Mouse (Mus musculus) neutrophil, adult 5-6 weeks (primary cell): ENCODE data around the gene AB124611. TPM values are rescaled to one million over a fixed set of nuclear protein-coding genes. Genes with fewer than 3 reads are reported as not detected.
"Not testable (repeated sequence)": the region's sequence is repeated elsewhere in the genome, so short reads cannot be mapped to it uniquely, and the experiment has no call there.

ENCODE experiments used
- ATAC-seq: fragments of 151-379, 151-347 bp; 2 replicates; pipeline ENCODE4 v1.8.0; 2017; ENCODE audit warnings: mild to moderate bottlenecking, moderate TSS enrichment; ENCODE audit not compliant: insufficient number of reproducible peaks, poor library complexity, low FRiP score, severe bottlenecking; ENCODE audit errors: extremely low read depth
- total RNA-seq: library from RNA; stranded (forward); fragments of 200-1000 nt; gene quantifications from 2 replicates; pipeline ENCODE4 v1.2.3, GENCODE M21; 2017

AB124611 gene
- total RNA-seq, 1 experiment from 2014 or later: 333 TPM

DNA sequence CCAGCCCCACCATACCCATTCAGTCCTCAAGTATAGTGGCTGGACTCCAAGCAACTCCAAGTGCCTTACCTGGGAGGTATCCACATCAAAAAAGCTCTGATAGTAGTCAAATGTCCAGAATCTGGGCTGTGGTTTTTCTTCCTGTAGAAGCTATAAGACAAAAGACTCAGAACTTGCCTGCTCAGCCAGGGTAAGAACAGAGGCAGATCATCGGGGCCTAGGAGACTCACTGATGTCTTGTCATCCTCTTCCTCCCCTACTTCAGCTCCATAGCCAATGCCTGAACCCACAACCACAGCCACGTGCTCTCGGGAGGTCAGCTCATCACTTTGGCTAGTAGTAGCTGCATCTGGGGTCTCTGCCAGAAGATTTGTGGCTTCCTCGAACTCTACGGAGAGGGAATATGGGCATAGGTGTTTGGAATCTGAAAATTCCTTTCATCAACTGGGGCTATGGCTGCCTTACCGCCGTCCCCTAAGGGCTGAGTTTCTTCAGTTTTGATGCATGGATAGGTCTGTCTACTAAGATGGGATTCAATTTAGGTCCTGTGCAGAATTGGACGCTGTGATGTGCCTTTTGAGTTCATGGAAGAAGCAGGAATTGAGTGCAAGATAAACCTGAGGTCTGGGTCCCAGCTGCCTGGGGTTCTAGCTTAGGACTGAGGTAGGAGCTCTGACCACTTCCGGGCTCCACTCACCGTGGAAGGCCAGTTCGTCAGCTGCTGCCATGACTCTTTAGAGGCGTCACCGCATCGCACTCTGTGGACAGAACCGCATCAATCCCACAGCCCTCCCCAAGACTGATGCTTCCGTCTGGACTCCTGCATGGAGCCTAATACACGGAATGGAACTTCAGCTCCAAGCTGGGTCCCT lies 66.1 kb downstream of the AB124611 start:
- peak; percentile 25; the same call in 1 of the 2 replicates for ATAC-seq

DNA sequence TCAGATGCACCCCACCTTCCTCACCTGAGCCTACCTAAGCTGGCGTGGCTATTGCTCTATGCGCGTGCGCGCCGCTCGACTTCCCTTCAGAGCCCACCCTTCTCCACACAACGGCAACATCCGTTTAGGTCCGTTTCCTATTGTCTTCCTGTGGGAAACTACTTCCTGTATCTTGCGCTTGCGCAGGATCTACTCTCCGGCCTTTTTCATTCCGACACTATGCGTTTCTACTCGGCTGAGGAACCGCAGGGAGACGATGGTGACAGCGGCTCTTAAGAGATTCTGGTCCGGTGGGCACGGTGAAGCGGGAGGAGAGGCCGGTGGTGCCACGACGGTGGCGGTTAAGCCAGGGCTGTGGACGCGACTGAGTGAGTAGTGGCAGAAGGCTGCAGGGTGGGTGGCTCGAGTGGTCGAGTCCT lies 66.7 kb downstream of the AB124611 start, which contains the start of the genes Timm29 and Yipf2:
Gene Timm29, plus strand, starts transcription at position 20 of the 419 bp plus-strand sequence.
Gene Yipf2, minus strand, starts transcription at position 126 of the 419 bp plus-strand sequence.
- peak; percentile 69 for ATAC-seq

DNA sequence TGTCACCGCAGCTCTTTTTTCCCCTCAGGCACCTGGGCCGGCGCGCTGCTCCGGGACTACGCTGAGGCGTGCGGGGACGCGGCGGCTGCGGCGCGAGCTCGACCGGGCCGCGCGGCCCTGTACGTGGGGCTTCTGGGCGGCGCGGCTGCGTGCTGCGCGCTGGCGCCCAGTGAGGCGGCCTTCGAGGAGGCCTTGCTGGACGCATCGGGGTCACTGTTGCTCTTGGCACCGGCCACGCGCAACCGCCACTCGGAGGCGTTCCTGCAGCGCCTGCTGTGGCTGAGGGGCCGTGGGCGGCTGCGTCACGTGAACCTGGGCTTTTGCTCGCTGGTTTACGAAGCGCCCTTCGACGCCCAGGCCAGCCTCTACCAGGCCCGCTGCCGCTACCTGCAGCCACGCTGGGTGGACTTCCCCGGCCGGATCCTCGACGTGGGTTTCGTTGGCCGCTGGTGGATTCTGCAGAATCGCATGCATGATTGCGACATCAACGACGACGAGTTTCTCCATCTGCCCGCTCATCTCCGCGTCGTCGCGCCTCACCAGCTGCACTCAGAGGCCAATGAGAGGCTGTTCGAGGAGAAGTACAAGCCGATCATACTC lies 67.2 kb downstream of the AB124611 start:
- ATAC-seq: 0 out of 2 replicates have a peak, but pooled peaks have one; percentile 14

DNA sequence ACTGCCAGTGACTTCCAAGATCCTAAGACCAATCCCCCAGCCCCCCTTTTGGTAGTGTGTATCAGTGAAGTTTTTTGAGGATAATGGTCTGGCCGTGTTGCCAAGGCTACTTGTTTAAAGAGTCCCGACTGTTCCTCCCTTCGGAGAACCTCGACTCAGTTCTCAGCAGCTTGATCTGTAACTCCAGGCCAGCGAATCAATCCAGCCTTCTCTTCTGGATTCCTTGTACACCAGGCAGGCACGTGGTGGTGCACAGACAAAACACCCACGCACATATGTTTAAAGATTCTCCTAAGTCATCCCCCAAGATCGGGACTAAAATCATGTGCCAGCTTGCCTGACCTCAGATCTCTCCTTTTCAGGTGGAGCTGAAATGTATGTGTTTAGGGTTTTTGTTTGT lies 68.4 kb downstream of the AB124611 start:
- ATAC-seq: not testable (repeated sequence)

DNA sequence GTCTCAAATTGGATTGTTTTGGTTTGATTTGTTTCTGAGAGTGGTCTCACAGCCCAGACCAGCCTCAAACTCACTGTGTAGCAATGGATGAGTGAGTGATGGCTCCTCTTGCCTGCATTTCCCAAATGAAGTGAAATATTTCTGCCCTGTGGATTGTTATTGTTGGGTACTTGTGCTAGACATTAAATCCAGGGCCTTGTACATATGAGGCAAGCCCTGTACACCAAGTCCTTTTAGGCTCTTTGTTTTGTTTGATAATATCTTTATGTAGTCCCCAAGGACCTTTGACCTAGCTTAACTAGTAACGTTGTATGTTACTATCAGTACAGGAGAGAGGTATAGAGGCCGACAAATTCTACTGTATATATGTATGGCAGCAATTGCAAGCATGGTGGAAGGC lies 68.9 kb downstream of the AB124611 start:
- no peak for ATAC-seq

Other genes starting within 250 kb of the AB124611 start
- gene Kri1, start 238.2 kb upstream of the AB124611 start, total RNA-seq: 175 and 178 TPM in 2 replicates
- 74.5 and 93.6 TPM in 2 replicates for gene Cdkn2d, start 234.8 kb upstream of the AB124611 start, total RNA-seq
- 7.6 and 13.6 TPM in 2 replicates for gene Ap1m2, start 213.8 kb upstream of the AB124611 start, total RNA-seq
- 269 and 279 TPM in 2 replicates for gene Slc44a2, start 205.5 kb upstream of the AB124611 start, total RNA-seq
- gene Ilf3, start 158.3 kb upstream of the AB124611 start, total RNA-seq: 58.2 and 67.9 TPM in 2 replicates
- 19.4 and 22.7 TPM in 2 replicates for gene Qtrt1, start 114.3 kb upstream of the AB124611 start, total RNA-seq
- 318 and 340 TPM in 2 replicates for gene Dnm2, start 101.3 kb upstream of the AB124611 start, total RNA-seq
- 4.4 and 5.3 TPM in 2 replicates for gene Tmed1, start 15.9 kb upstream of the AB124611 start, total RNA-seq
- gene Carm1, start 20.7 kb downstream of the AB124611 start, total RNA-seq: 17.6 and 18.3 TPM in 2 replicates
- 23.7 and 28.5 TPM in 2 replicates for gene Timm29, start 66.5 kb downstream of the AB124611 start, total RNA-seq
- gene Yipf2, start 66.7 kb downstream of the AB124611 start, total RNA-seq: 8.1 and 11.1 TPM in 2 replicates
- 70.4 and 71.1 TPM in 2 replicates for gene Smarca4, start 90.0 kb downstream of the AB124611 start, total RNA-seq
- gene Ldlr, start 197.3 kb downstream of the AB124611 start, total RNA-seq: 8.6 and 10.0 TPM in 2 replicates
- gene Spc24, start 234.1 kb downstream of the AB124611 start, total RNA-seq: 2.7 and 5.2 TPM in 2 replicates